Mouse (Mus musculus) embryo, embryonic 9.5 days (tissue): ENCODE data around the gene Pus3.

Experiments
- DNase-seq: peaks from one replicate; pipeline ENCODE4 v3.0.0-alpha.2; 2017; ENCODE audit errors: extremely low spot score

The Pus3 gene

DNA sequence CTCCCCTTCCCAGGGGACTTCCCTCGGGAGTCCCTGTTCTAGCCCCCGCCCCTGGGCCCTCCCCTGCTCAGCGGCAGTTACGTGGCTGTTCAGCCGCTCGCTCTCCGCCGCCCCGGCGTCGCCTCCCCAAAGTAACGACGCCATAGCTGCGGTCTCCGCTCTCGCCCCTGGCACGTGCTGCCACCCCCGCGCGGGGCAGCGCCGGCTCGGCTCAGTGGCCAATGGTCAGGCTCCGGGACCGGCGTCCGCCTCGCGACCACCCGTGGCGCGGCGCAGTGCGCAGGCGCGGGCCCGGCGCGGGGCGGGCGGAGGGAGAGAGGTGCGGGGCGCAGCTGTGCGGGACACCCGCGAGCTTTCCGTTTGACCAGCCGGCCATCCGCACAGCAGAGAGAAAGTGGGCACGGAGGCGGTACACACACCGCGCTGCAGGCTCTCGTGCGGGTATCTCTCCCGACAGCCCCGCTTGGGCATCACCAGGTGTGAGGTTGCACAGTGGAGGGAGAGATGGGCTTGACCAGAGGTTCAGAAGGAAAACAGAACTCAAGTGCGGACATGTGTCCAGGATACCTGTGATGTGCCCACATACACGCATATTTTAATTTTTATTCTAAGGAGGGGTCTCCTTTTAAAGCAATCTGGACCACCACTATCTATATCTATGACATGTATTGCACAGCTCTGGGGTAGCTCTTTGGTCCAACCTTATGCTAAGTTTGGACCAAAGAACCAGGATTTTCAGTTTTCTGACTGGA is at the start of gene Pus3, which contains the start of gene Ddx25:
Gene Pus3, plus strand, starts transcription at position 339 of the 752 bp plus-strand sequence.
Gene Ddx25, minus strand, starts transcription at position 272 of the 752 bp plus-strand sequence.
- peak; percentile 80 for DNase-seq

DNA sequence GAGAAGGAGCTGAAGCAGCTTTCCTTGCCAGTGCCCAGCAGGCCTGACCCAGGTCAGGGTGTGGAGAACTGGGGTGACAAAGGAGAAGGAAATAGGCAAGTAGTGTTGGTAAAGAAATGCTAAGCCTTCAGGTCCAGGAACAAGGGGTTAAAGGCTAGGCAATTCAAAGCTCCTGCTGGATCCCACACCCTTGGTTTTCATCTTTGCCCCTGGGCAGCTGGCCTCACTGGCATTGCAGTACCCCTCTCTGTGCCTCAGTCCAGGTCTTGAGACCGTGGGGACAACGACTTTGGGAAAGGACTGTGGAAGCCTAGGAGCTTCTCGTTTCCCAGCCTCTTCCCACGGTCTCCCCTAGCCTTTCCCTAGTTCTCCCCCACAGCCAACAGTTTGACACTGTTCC is 44.5 kb upstream of the Pus3 start:
- DNase-seq, result no peak

DNA sequence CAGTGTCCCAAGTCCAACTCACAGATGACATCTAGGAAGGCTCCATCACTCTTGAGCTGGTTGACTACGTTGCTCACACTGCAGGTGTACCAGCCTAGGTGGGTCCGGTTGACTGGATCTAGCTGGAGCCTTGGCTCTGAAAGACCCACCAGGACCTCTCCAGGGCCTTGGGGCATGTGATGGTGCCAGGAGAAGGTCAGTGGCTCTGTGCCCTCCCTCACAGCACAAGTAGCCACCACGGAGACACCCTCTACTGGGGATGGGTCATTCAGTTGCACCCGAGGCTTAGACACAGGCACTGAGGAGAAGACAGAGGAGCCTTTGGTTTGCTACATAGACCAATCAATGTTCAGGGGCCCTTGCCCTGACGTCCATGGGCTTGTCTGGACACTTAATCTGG is 42.2 kb upstream of the Pus3 start:
- DNase-seq, result no peak

DNA sequence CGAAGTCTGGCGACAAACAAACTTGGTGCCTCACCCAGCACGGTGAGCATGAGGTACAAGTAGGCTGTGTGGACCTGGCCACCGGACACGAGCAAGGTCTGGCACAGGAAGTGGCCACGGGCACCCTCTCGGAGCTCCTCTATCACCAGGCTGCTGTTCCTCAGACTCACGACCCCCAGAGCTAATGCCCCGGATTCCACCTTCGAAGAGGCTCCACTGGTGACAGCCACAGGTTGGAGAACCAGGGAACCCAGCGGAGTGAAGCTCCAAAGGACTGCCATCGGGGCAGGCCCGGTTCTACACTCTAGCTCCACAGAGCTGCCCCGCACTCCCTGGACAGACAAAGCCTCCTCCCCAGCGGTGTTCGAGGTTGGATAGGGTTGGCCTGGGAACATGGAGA is 41.7 kb upstream of the Pus3 start:
- no peak for DNase-seq

DNA sequence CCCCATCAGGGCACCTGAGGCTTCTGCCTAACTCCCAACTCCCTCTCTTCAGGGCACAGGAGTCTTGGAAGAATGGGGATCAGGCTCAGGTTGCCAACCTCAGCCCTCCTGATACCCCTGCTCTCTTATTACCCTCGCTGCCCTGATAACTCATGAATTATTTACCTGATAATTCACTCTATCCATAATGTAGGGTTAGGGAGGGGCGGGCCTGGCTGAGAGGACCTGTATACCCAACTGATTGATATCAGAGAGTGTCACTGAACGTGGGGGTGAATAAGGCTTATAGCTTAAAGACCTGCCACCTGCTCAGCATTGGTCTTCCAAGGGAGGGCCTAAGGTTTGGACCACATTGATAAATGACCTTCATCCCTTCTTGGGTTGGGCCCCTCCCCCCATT is 40.2 kb upstream of the Pus3 start, which contains the start of gene Gm1113:
Gene Gm1113, minus strand, starts transcription at position 101 of the 400 bp plus-strand sequence.
- no peak for DNase-seq

DNA sequence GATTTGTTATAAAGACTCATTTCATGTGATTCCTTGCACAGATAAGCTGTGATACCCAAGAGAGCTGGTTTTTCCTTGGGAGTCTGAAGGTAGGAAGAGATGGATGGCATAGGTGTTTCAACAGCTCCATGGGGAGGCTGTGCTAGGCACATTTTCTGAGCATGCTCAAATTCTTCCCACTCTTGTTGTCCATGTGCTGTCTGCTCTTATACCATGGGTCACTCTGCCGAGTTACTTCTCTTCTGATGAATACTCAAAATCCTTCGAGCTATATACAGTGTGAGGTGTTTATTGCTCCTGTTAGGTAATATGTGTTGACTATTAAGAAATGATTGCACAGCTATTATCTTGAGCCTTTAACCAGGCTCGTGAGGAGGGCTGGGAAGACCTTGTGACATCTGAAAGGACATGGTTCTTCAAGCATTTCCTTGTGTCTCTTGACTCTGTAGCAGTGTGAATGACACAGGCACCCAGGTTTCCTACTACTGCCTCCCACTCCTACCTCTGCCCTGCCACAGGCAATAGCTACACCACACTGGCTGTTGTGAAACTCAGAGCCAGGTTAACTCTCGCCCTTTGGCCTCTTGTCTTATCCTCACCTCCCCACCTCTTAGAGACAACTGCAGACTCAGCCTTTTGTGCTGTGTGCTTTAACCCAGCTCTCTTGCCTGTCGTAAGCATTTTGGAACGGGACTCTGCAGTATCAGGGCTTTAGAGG is 37.6 kb upstream of the Pus3 start:
- DNase-seq, result no peak

DNA sequence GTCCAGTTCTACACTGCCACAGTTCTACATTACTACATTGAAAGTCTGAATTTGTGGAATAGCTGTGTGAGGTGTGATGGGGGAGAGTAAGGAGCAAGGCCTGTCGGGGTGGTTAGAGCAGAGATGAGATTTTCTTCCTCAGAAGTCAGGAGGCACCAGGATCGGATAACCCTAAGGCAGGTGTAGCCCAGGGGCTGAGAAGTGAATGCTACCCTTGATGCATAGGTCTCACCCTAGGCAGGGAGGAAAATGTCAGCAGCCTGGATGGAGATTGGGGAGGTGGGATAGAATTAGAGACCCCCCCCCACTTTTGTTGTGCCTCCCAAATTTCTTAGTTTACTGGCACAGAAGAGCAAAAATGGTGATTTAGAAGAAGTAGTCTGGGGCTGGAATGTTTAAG is 36.2 kb upstream of the Pus3 start:
- DNase-seq, result no peak

DNA sequence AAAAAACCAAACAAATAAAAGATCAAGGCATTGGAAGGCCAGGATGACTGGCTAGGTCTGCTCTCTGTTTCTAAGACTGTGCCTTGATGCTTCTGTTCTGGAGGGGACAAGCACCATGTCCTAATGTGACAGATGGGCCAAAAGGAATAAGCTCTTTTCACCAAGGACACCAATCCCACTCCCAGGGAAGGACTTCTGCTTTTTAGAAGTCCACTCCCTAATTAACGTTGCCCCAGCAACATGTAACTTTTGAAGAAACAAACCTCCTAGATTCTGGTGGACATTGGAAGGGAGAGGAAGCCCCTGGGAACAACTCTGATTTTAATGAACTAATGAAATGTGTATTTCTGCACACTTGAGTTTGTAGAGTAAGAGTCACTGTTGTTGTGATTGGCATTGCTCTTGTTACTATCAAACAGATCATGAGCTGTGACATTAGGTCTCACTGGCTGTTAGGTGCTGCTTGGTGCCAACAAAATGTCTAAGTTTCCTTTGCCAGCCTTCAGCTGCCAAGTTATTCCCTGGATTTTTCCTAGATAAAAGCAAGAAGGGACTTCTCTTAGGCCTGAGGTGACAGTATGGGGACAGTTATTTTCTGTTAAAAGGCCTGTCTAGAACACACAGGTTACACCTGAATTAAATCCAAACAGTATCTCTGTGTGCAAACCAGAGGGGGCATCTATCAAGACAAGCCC is 35.4 kb upstream of the Pus3 start:
- DNase-seq, result no peak

DNA sequence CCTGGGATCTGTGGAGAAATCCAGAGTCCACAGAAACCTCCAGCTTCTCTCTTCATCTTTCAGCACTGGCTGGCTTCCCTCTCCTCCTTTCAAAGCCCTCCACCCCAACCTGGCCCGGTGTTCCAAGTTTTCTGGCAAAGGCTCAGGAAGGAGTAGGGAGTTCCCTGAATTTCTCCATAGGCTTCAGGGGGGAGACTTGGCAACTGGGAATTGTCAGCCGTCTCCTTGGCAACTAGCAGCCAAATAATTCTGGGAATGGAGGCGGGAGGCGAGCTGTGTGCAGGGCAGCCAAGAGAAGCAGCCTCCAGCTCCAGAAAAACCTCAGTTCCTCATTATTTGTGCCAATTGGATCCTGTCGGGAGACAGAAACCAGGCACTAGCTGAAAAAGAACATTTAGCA is 34.9 kb upstream of the Pus3 start:
- peak; percentile 35 for DNase-seq

DNA sequence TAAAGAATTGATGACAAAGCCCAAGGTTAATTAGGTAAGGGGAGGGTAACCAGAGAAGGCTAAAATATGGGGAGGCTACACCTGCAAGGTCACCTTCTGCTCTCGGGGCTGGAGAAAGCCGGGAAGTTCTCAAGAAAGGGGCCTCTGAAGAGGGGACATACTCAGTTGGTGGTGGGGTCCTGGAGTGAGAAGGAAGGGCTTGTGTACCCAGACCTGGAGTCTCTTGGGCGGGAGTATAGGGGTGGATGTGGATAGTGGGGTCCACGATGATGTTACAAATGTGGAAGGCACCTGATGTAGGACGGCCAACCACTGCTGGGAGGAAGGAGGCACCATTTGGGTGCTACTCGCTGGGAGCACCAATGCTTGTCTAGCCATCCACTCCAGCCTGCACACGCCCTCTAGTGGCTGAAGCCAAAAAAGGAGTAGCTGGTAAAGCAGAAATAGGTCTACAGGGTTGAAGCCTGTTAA is 34.4 kb upstream of the Pus3 start:
- DNase-seq, result peak; percentile 69

DNA sequence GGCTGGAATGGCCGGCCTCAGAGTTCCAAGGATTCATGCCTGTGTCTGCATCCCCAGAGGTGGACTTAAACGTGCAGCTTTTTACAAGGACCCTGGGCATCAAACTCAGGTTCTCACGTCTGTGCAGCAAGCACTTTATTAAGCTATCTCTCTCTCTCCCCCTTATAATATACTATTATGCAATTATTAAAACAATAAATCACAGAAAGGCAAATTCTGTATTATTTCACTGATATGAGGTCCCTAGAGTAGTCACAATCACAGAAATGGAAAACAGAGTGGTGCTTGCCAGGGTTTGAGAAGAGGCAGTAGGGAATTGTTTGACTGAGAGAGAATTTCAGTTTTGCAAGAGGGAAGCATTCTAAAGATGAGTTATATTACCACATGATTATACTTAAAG is 29.3 kb upstream of the Pus3 start:
- DNase-seq, result no peak

DNA sequence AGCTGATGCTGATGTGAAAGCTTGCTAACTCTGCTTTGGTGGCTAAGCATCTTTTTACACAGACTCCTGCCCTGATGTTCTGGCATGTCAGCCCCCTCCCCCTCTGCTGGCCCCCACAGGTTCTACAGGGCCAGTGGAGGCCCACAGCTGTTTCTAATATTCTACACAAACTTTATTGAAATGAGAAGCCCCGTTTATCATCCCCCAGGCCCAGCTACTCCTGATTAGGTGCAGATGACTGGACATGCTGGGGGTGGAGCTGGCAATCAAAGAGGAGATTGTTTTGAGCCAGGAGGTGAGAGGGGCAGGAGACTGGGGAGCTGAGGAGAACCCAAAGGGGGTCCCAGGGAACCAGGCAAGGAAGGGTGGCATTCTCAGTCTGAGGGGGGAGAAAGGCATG is 28.6 kb upstream of the Pus3 start:
- peak; percentile 62 for DNase-seq

DNA sequence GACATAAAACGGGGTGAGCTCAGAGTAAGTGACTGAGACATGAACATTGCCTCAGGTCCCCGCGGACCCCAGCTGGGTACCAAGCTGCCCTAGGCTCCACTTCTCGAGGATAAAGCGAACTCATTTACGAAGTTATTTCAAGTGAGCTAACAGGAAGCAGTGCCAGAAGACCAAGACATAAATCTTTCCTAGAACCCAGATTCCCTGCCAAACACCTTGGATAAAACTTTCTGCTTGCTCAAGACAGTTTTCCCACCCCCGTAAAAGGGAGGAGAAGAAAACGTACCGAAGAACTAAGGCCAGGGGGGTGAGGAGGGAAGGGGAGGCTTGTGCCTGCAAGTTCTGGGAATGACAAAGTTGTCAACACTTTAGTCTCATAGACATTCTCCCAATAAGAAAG is 25.1 kb upstream of the Pus3 start:
- DNase-seq, result no peak

DNA sequence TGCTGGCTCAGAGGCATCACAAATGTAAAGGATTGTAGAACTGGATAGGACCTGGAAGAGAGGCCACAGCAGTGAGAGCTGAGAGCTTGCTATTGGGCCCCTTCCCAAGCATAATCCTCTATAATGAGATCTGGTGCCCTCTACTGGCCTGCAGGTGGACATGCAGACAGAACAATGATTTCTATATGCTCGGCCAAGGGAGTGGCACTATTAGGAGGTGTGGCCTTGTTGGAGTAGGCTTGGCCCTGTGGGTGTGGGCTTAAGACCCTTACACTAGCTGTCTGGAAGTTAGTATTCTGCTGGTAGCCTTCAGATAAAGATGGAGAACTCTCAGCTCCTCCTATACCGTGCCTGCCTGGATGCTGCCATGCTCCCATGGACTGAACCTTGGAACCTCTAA is 23.3 kb upstream of the Pus3 start:
- peak; percentile 81 for DNase-seq

DNA sequence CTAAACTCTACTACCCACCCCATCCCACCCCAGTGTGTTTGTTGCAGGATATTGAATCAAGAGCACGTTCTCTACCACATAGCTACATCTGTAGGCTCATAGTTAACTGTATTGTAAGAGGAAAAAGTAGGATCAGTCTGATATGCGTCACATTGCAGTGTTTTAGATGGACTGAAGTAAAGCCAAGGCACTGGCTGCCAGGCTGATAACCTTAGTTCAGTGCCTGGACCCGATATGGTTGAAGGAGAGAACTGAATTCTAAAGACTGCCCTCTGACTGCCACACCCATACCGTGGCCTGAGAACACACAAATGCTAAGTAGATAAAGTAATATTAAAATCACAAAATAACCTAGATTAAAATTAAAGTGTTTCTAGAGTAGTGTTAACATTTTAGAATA is 22.5 kb upstream of the Pus3 start:
- DNase-seq, result no peak

DNA sequence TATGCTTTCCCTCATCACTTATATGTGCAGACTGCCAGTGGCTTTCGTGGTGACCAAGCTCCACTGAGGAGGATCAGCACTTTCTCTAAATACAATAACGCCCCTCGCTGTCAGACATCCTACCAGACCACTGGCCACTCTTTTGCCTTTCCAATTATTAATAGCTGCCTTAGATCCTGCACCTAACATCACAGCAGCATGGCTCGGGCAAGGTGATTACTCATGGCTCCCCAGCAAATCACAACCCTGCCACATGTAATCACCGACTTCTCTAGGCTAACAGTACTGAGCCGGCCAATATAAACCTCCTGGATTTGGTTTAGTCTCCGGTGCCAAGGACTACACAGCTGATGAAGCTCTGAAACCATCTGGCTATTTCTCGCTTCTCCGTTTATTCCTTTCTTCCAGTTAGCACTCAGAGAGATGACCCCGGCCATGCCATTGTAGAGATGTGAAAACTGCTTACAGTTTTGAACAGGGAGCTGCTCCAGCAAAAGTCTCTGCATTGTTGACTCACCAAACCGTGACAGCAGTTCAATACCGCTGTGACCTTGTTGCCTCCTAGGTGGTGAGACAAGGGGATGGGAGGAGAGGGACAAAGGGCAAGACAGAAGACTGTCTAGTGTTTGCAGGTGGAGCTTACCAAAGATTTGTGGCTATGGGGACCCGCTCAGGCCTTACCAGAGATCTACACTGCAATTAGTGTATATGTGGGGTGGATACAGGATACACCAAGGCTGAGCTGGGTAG is 19.2 kb upstream of the Pus3 start:
- no peak for DNase-seq

DNA sequence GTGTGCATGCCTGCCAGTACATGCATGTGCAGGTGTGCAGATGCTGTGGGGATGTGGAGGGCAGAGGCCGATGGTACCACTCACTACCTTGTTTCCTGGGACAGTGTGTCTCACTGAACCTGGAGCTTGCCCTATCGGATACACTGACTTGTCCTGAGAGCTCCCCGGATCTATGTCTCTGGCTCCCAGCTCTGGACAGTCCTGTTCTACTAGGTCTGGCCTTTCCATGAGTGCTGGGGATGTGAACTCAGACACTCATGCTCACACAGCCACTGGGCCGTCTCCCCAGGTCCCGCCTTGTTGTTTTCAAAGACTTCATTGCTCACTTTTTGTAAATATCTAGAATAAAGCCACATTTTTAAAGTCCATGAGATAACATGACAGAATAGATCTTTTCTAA is 17.4 kb upstream of the Pus3 start:
- no peak for DNase-seq

DNA sequence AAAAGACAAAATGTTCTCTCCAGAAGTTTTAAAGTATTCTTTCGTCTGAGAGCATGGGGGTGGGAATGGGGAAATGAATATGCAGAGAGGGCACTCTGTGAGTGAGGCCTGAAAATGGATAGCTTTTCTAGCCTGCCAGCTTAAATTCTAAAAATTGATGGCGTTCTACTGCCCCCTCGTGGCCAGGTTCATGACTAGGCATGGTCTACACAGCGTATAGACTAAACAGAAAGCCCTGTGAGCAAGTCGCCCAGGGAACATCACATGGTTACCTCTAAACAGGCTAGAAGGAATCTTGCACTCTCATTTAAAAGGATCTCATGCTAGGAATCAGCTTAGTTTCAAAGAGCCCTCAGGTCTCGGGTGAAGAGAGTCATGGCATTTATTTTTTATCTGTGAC is 16.9 kb upstream of the Pus3 start:
- DNase-seq, result peak; percentile 80

DNA sequence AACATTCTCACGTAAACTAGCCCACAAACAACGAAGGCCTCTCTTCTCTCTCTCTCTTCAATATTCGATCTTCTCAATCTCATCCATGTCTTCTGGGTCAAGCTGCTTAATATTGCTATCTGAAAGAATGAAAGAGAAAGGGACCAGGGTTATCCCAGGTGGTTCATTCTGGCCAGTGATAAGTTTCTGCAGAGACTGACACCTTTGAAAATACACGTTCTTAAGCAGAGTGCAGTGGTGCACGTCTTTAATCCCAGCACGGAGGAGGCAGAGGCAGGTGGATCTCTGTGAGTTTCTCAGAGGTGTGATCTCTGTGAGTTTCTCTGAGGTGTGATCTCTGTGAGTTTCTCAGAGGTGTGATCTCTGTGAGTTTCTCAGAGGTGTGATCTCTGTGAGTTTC is 16.5 kb upstream of the Pus3 start:
- no peak for DNase-seq

DNA sequence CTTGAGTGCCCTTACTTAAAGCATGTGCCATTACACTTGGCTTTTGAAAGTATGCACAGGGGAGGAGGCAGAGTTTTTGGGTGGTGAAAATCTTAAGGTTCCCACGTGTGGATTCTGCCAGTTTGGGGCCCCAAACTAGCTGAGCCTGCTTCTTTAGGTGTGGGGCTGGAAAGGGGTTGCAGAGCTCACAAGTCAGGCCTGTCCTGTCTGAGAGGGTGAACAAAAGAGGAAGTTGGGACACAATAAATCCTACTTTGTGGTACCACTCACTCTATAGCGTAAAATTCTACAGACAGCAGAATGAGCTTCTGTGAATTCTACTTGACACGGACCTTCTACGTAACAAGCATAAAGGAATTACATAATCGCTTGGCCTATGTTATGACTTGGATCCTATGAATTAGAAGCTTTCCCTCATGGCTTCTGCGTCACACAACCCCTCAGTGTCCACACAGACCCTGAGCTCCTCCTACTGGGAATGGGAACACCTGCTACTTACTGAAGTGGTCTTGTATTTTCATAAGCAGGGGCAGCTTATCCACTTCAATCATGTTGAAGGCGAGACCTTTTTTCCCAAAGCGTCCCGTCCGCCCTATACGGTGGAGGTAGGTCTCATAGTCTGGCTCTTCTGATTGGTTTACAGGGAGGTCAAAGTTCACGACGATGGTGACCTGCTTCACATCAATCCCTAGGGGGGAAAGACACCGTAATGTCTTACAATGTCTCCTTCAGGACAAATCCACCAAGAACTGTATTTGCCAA is 15.1 kb upstream of the Pus3 start:
- no peak for DNase-seq

DNA sequence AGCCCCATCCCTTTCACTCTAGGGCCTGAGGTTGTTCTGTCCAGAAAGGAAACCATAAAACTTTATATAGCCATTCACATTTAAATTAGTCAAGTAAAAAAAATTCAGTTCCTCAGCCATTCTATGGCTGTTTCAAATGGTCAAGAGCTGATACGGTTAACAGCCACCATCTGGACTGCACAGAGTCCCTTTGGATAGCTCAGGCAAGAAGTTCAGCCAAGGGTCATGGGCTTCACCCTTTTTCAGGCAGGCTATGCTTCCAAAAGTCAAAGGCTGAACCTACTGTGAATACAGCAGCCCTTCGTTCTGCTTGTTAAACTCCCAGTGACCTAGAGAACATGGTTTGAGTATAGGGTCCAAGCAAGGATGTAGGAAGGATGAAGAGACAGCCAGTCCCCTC is 13.7 kb upstream of the Pus3 start:
- no peak for DNase-seq
